Mouse (Mus musculus): ENCODE measurements around the gene Rasal3. TPM values are rescaled to one million over a fixed set of nuclear protein-coding genes. Genes with fewer than 3 reads are reported as not detected.

The Rasal3 gene
- polyA plus RNA-seq, 1 experiment from 2014 or later: 2.1 TPM

DNA sequence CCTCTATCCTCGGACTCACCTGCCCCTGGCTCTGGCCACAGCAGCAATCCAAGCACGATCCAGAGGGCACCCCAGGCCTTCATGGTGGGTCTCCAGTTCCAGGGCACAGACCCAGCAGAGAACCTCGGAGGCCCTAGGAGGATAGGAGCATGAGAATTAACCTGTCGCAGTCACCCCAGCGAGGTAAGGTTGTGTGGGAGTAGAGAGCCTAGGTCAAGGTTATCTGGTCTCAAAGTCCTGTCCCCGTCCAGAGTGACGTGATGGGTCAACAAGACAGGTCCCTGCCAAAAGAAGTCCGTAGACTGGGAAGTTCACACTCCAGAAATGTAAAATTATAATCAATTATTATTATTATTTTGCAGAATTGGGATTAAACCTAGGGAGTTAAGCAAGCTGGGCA is 17.4 kb upstream of the Rasal3 start:
- Histone ChIP-seq H3K27me3 (replicated peaks) (peaks cover 2% of the 10 kb centered on the region), H3K4me3 (replicated peaks) (no peak overlapping the region), H3K27ac (no peak overlapping the region), H3K36me3 (no peaks in the 10 kb centered on the region), H3K9me3 (no peaks in the 10 kb centered on the region), H3K4me1 (no peaks in the 10 kb centered on the region), H3K9ac (no peak overlapping the region), H3K4me2 (no peak overlapping the region)
- no peak for ATAC-seq (ENCODE audit: insufficient read depth, low FRiP score, low read depth)
- 75% methylated on average over 8 of the region's 8 CpGs for WGBS

- no peak for ATAC-seq (ENCODE audit: insufficient read depth, low FRiP score, low read depth)
- Histone ChIP-seq H3K27ac (no peak overlapping the region), H3K9ac (no peak overlapping the region), H3K36me3 (no peaks in the 10 kb centered on the region), H3K4me2 (no peak overlapping the region), H3K9me3 (no peaks in the 10 kb centered on the region), H3K4me3 (replicated peaks) (no peak overlapping the region), H3K4me1 (no peaks in the 10 kb centered on the region), H3K27me3 (replicated peaks) (peaks cover 10% of the 10 kb centered on the region)
- WGBS: 44% methylated on average over 2 of the region's 2 CpGs
Observed at GRCm38 (mm10) chr17:32419989-32420388, 16.6 kb upstream of the Rasal3 start.

DNA sequence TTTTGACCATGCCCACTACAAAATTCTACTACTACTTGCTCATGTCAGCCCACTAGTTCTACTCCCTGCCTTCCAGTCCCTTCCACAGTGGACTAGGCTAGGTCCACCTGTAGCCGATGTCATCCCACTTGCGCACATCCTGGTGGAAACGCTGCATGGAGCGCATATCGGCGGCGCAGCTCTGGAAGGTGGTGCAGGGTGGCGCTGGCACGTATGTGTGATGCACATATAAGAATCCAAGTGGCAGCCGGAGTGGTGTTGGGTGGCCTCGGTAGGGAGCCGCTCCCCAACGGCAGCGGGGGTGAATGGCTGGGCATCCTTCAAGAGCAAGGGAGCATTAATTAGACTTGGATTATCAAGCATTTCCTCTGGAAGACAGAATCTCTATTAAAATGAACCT is 13.4 kb upstream of the Rasal3 start:
- peaks cover 12% of the 10 kb centered on the region for H3K27me3 ChIP-seq (replicated peaks)
- H3K27ac ChIP-seq: no peak overlapping the region
- no peak overlapping the region for H3K9ac ChIP-seq
- whole genome bisulfite sequencing: 91% methylated on average over 14 of the region's 14 CpGs
- H3K4me2 ChIP-seq: no peak overlapping the region
- H3K9me3 ChIP-seq: no peaks in the 10 kb centered on the region
- H3K4me1 ChIP-seq: no peaks in the 10 kb centered on the region
- H3K4me3 ChIP-seq (replicated peaks): no peak overlapping the region
- H3K36me3 ChIP-seq: no peaks in the 10 kb centered on the region
- ATAC-seq (ENCODE audit: insufficient read depth, low FRiP score, low read depth): no peak

GRCm38 (mm10) chr17:32415417-32416020 is 12.1 kb upstream of the Rasal3 start:
- H3K9me3 ChIP-seq: no peaks in the 10 kb centered on the region
- no peak overlapping the region for H3K9ac ChIP-seq
- no peaks in the 10 kb centered on the region for H3K36me3 ChIP-seq
- no peaks in the 10 kb centered on the region for H3K4me1 ChIP-seq
- H3K27ac ChIP-seq: no peak overlapping the region
- H3K4me3 ChIP-seq (replicated peaks): no peak overlapping the region
- no peak overlapping the region for H3K4me2 ChIP-seq
- no peak for ATAC-seq (ENCODE audit: insufficient read depth, low FRiP score, low read depth)
- H3K27me3 ChIP-seq (replicated peaks): peaks cover 12% of the 10 kb centered on the region
- WGBS: 36% methylated on average over 24 of the region's 24 CpGs

GRCm38 (mm10) chr17:32411898-32412297 is 8.5 kb upstream of the Rasal3 start:
- Histone ChIP-seq H3K4me1 (no peaks in the 10 kb centered on the region), H3K4me2 (no peak overlapping the region), H3K4me3 (replicated peaks) (no peak overlapping the region), H3K36me3 (no peaks in the 10 kb centered on the region), H3K27ac (no peak overlapping the region), H3K9ac (no peak overlapping the region), H3K27me3 (replicated peaks) (peaks cover 12% of the 10 kb centered on the region), H3K9me3 (no peaks in the 10 kb centered on the region)
- 84% methylated on average over 6 of the region's 6 CpGs for WGBS
- ATAC-seq (ENCODE audit: insufficient read depth, low FRiP score, low read depth): no peak

DNA sequence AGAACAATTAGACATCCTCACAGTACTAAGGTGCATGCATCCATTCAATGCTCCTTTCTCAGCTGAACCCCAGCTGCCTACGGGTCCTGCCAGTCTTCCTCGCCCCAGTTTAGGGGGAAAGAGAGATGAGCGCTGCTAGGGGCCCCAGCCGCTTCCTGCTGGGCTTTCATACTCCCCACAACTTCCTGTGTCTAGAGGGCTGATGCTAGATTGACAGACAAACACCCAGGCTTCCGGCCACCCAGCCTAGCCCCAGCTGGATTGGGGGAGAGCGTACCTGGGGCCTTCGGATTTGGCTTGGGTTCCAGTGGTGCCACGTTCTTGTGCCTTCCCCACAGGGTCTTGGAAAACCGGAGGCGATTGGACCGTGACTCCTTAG is 615 bp downstream of the Rasal3 start:
- Histone ChIP-seq H3K4me2 (no peak overlapping the region), H3K9ac (no peak overlapping the region), H3K4me1 (no peaks in the 10 kb centered on the region), H3K36me3 (no peaks in the 10 kb centered on the region), H3K27me3 (replicated peaks) (peaks cover 15% of the 10 kb centered on the region), H3K27ac (no peak overlapping the region), H3K4me3 (replicated peaks) (0 out of 2 replicates have a peak overlapping the region, but pooled peaks have one; percentile 2), H3K9me3 (no peaks in the 10 kb centered on the region)
- 59% methylated on average over 11 of the region's 11 CpGs for WGBS
- no peak for ATAC-seq (ENCODE audit: insufficient read depth, low FRiP score, low read depth)

DNA sequence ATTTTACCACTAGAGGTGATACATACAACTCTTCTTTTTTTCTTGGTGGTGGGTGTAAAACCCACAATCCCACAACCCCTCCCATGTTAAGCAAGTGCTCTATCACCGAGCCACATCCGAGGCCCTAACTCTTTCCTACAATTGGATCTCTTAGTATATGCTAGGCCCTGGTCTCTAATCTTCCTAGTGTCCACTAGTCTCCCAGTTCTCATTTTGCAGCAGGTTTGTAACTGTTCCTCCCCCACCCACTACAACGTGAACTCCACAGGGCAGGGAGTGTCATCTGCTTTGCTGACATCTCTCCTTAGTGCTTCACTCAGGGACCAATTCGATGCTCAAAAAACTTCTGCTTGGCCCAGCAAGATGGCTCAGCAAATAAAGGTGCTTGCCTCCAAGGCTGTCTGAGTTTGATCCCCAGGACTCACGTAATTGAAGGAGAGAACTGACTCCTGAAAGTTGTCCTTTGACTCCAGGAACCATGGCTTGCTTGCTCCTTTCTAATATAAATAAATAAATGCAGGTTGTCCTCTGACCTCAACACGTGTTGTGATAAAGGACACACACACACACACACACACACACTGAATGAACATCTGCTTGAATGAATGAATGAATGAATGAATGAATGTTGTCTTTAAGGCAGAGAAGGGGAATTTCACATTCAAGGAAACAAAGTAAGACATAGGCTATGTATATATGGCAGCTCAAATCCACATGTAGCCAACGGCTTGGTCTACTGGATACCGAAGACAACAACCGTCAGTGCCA is 1.2 kb downstream of the Rasal3 start:
- H3K4me3 ChIP-seq (replicated peaks): no peak overlapping the region
- ATAC-seq (ENCODE audit: insufficient read depth, low FRiP score, low read depth): no peak
- no peak overlapping the region for H3K27ac ChIP-seq
- no peaks in the 10 kb centered on the region for H3K36me3 ChIP-seq
- no peaks in the 10 kb centered on the region for H3K9me3 ChIP-seq
- H3K9ac ChIP-seq: no peak overlapping the region
- peaks cover 20% of the 10 kb centered on the region for H3K27me3 ChIP-seq (replicated peaks)
- H3K4me2 ChIP-seq: no peak overlapping the region
- WGBS: 75% methylated on average over 9 of the region's 9 CpGs
- no peaks in the 10 kb centered on the region for H3K4me1 ChIP-seq

GRCm38 (mm10) chr17:32396266-32396665 is 7.1 kb downstream of the Rasal3 start:
- H3K27me3 ChIP-seq (replicated peaks): peaks cover 73% of the 10 kb centered on the region

GRCm38 (mm10) chr17:32393944-32394343 is 9.4 kb downstream of the Rasal3 start:
- H3K9ac ChIP-seq: no peak overlapping the region
- no peak overlapping the region for H3K4me3 ChIP-seq (replicated peaks)
- peaks cover 4% of the 10 kb centered on the region; the same call in 1 of the 2 replicates for H3K4me1 ChIP-seq
- no peak overlapping the region for H3K4me2 ChIP-seq
- H3K9me3 ChIP-seq: no peaks in the 10 kb centered on the region
- 87% methylated on average over 10 of the region's 10 CpGs for WGBS
- H3K36me3 ChIP-seq: no peaks in the 10 kb centered on the region
- H3K27ac ChIP-seq: no peak overlapping the region
- no peak for ATAC-seq (ENCODE audit: insufficient read depth, low FRiP score, low read depth)
- peaks cover 74% of the 10 kb centered on the region for H3K27me3 ChIP-seq (replicated peaks)

More at GRCm38 (mm10) chr17:32396266-32396665, 7.1 kb downstream of the Rasal3 start:
- 14% methylated on average over 31 of the region's 37 CpGs for WGBS
- peak overlapping the region; percentile 22 for H3K4me3 ChIP-seq (replicated peaks)
- no peak overlapping the region for H3K27ac ChIP-seq
- no peak for ATAC-seq (ENCODE audit: insufficient read depth, low FRiP score, low read depth)
- peak overlapping the region; percentile 49 for H3K4me2 ChIP-seq
- no peaks in the 10 kb centered on the region for H3K9me3 ChIP-seq
- H3K9ac ChIP-seq: no peak overlapping the region
- peaks cover 4% of the 10 kb centered on the region; the same call in 1 of the 2 replicates for H3K4me1 ChIP-seq
- H3K36me3 ChIP-seq: no peaks in the 10 kb centered on the region

DNA sequence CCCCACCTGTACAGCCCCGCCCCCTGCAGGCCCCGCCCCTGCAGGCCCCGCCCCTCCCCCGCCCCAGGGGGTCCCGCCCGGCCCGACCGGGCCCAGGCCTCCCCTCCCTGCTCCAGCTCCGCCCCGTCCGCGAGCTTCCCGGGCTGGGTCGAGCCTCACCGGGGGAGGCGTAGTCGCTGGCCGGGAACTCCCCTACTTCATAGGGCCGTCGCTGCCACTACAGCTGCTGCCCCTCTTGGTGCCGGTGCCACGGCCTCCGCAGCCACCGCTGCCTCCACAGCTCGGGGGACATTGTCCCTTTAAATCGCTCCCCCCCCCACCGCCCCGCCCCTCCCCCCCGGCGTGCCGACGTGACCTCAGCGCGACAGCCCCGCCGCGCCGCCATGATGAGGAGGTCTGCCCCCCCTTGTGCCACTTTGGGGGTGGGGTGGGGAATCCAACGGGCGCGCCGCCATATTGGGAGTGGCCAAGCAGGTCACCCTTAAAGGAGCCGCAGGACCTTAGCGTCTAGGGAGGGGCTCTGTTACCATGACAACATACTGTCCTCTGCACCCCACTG is 14.2 kb downstream of the Rasal3 start, which contains the start of gene Wiz:
TSS of gene Wiz (minus strand) at position 339 of the 559 bp plus-strand sequence.
- ATAC-seq (ENCODE audit: insufficient read depth, low FRiP score, low read depth): peak; percentile 86
- 0 out of 2 replicates have a peak, but pooled peaks cover 7% of the 10 kb centered on the region for H3K36me3 ChIP-seq
- peak within 1 kb of the TSS; percentile 87 for H3K27ac ChIP-seq
- H3K9ac ChIP-seq: peak within 1 kb of the TSS; percentile 83
- H3K4me2 ChIP-seq: peak within 1 kb of the TSS; percentile 98
- peaks cover 29% of the 10 kb centered on the region for H3K27me3 ChIP-seq (replicated peaks)
- WGBS: 1% methylated on average over 28 of the region's 44 CpGs
- peaks cover 9% of the 10 kb centered on the region; the same call in 1 of the 2 replicates for H3K4me1 ChIP-seq
- no peaks in the 10 kb centered on the region for H3K9me3 ChIP-seq
- H3K4me3 ChIP-seq (replicated peaks): peak within 1 kb of the TSS; percentile 76

- WGBS: under 1% methylated on average over 31 of the region's 39 CpGs
- Histone ChIP-seq H3K4me1 (peaks cover 9% of the 10 kb centered on the region; the same call in 1 of the 2 replicates), H3K4me2 (peak overlapping the region; percentile 98), H3K9me3 (no peaks in the 10 kb centered on the region), H3K27me3 (replicated peaks) (peaks cover 27% of the 10 kb centered on the region), H3K9ac (peak overlapping the region; percentile 83), H3K27ac (peak overlapping the region; percentile 87; the same call in 1 of the 2 replicates), H3K4me3 (replicated peaks) (peak overlapping the region; percentile 76), H3K36me3 (peaks cover 13% of the 10 kb centered on the region; the same call in 1 of the 2 replicates)
- ATAC-seq (ENCODE audit: insufficient read depth, low FRiP score, low read depth): peak; percentile 51
Observed at GRCm38 (mm10) chr17:32388370-32389100, 14.8 kb downstream of the Rasal3 start.

Data from stomach, embryonic 15.5 days (tissue).